12 mouse cellular contexts compared by ENCODE assay signal in the genomic region with DNA sequence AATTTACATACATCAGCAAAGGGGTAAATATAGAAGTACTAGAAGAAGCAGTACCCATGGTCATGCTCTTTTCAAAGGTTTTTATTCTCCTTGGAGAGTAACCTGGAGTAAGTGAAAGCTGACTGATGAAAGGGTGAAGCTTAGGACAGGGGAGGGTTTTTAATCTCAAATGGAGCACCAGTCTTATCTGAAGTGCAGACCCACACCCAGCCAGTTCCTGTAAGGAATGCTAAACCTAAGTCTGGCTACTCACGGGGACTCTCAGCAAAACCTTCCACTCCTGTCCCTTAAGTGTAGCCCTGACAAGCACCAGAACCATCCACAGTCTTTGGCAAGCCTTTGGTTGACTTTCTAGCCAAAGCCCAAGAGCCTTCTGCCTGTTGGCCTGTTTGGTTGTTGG.
"Had no signal": no experiment of that assay in that cellular context is flagged by ENCODE, and none has a peak within 500 bp of the region (broad histone marks: within the 10 kb centered on the region; RNA-seq: fewer than 3 reads in every experiment).

No protein-coding gene starts in this region.

- ATAC-seq: intestine, embryonic 16.5 days; liver, postnatal 0 days had no signal

- H3K4me2 ChIP-seq: limb, embryonic 12.5 days; liver, embryonic 13.5 days; neural tube, embryonic 12.5 days had no signal

- H3K36me3 ChIP-seq: limb, embryonic 12.5 days; liver, embryonic 13.5 days; neural tube, embryonic 12.5 days had no signal

- H3K9me3 ChIP-seq: limb, embryonic 12.5 days; liver, embryonic 13.5 days; neural tube, embryonic 12.5 days had no signal

- H3K27ac ChIP-seq: limb, embryonic 12.5 days; liver, embryonic 13.5 days; macrophage; neural tube, embryonic 12.5 days; stomach, postnatal 0 days had no signal

- H3K27me3 ChIP-seq: limb, embryonic 12.5 days; liver, embryonic 13.5 days; neural tube, embryonic 12.5 days had no signal

- H3K9ac ChIP-seq: limb, embryonic 12.5 days; liver, embryonic 13.5 days; liver, postnatal 0 days; neural tube, embryonic 12.5 days had no signal

- DNase-seq: kidney, adult 2 months; kidney, postnatal 36 days; liver; liver, embryonic 13.5 days; liver, postnatal 0 days; thymus, postnatal 4 days had no signal

- H3K4me3 ChIP-seq: limb, embryonic 12.5 days; liver, embryonic 13.5 days; megakaryocyte, embryonic 14.5 days; neural tube, embryonic 12.5 days had no signal
